Mouse (Mus musculus): Measurements from ENCODE around the gene Eif3i.

DNA sequence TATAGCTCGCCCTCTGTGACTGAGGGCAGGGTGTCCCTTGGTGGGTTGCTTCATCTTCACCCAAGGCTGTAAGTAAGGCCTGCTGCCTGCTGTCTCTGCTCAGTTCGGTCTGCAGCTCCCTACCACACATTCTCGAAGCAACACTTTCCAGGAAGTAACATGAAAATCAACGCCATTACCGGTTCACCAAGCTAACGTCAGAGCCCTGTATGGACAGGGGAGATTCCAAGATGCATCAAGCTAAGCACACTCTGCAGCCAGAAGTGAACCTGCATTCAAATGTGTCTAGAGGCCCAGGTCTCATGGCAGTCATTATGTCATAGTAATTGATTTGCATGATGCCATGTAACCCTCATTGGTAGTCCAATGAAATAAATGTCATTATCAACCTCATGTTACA lies 30.4 kb downstream of the Eif3i start:
- no peak for TF ChIP-seq CTCF (IDR thresholded peaks at IDR 0.05; ENCODE audit: low read depth, low read length)
- no peak for TF ChIP-seq POLR2A (IDR thresholded peaks at IDR 0.05; ENCODE audit: borderline replicate concordance, low read depth, low read length)
